Mouse (Mus musculus) liver, embryonic 11.5 days (tissue): Measurements from ENCODE around the gene Atp6v0a1. TPM values are rescaled to one million over a fixed set of nuclear protein-coding genes. Genes with fewer than 3 reads are reported as not detected.

ENCODE experiments used
- ATAC-seq: fragments of 200-750 bp; cut with Nextera tagmentation; replicated peaks from 2 replicates; pipeline ENCODE4 v1.8.0; 2017; ENCODE audit warnings: moderate number of reproducible peaks, mild to moderate bottlenecking, moderate TSS enrichment, moderate library complexity; ENCODE audit not compliant: low FRiP score
- DNase-seq: peaks from one replicate; pipeline ENCODE4 v3.0.0-alpha.2; 2017; ENCODE audit warnings: low spot score
- H3K27ac ChIP-seq: fragments of 300-500 bp; sonication (generic); 2 replicates; pipeline ENCODE4 v1.5.1; 2014; ENCODE audit warnings: mild to moderate bottlenecking, low read depth, low read length, control low read depth
- H3K27me3 ChIP-seq: fragments of 300-500 bp; sonication (generic); replicated peaks from 2 replicates; pipeline ENCODE4 v1.6.1; 2014; ENCODE audit warnings: low read length, mixed read lengths; ENCODE audit not compliant: control insufficient read depth, insufficient read depth
- H3K36me3 ChIP-seq: fragments of 300-500 bp; sonication (generic); 2 replicates; pipeline ENCODE4 v1.6.1; 2014; ENCODE audit warnings: mild to moderate bottlenecking, low read length, moderate library complexity, mixed read lengths; ENCODE audit not compliant: control insufficient read depth, insufficient read depth
- H3K4me1 ChIP-seq: fragments of 300-500 bp; sonication (generic); replicated peaks from 2 replicates; pipeline ENCODE4 v1.6.1; 2014; ENCODE audit warnings: low read length, mixed read lengths; ENCODE audit not compliant: control insufficient read depth, insufficient read depth
- H3K4me2 ChIP-seq: fragments of 300-500 bp; sonication (generic); 2 replicates; pipeline ENCODE4 v1.6.1; 2014; ENCODE audit warnings: mild to moderate bottlenecking, control low read depth, moderate library complexity
- H3K4me3 ChIP-seq: fragments of 300-500 bp; sonication (generic); 2 replicates; pipeline ENCODE4 v1.5.1; 2014; ENCODE audit warnings: low read depth, low read length, control low read depth
- H3K9ac ChIP-seq: fragments of 300-500 bp; sonication (generic); 2 replicates; pipeline ENCODE4 v1.6.1; 2014; ENCODE audit warnings: low read depth, low read length, control low read depth
- H3K9me3 ChIP-seq: fragments of 300-500 bp; sonication (generic); 2 replicates; pipeline ENCODE4 v1.6.1; 2016; ENCODE audit warnings: low read length, inconsistent platforms, mixed read lengths; ENCODE audit not compliant: control insufficient read depth
- WGBS: fragments of 180-500 bp; shearing (Covaris S2); extraction: QIAGEN DNeasy Blood & Tissue Kit; methylation state at CpG from one replicate; pipeline ENCODE4 v1.1.7; 2014; 5-methylcytosine and 5-hydroxymethylcytosine counted together
- polyA plus RNA-seq: library from polyadenylated mRNA; unstranded; fragments of >200 nt; fragmentation: Nextera tagmentation; extraction: Ambion mirVana; gene quantifications from 2 replicates; pipeline ENCODE4 v1.2.1, GENCODE M21; 2014

Atp6v0a1 gene
- polyA plus RNA-seq, 1 experiment from 2014 or later, result 60.0 TPM

DNA sequence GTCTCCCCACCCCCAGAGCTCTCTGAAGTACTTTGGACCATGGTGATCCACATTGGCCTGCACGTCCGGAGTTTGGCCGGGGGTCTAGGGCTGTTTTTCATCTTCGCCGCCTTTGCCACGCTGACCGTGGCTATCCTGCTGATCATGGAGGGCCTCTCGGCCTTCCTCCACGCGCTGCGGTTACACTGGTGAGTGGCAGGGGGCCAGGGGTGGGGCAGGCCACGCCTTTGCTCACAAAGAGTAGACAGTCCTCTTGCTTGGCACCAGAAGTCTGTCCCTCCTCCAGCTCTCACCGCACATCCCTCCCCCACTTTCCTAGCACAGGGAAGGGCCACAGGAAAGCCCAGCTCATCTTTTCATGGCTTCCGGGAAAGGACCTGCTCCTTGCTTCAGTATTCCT lies 46.2 kb downstream of the Atp6v0a1 start:
- no peak overlapping the region for H3K4me2 ChIP-seq
- DNase-seq (no peak), ATAC-seq (no peak)
- no peak overlapping the region for H3K27ac ChIP-seq
- no peaks in the 10 kb centered on the region for H3K9me3 ChIP-seq
- H3K4me1 ChIP-seq, result peaks cover 26% of the 10 kb centered on the region
- no peak overlapping the region for H3K9ac ChIP-seq
- no peak overlapping the region for H3K4me3 ChIP-seq
- no peaks in the 10 kb centered on the region for H3K27me3 ChIP-seq
- peaks cover 26% of the 10 kb centered on the region for H3K36me3 ChIP-seq
- 73% methylated on average over 14 of the region's 14 CpGs for WGBS

DNA sequence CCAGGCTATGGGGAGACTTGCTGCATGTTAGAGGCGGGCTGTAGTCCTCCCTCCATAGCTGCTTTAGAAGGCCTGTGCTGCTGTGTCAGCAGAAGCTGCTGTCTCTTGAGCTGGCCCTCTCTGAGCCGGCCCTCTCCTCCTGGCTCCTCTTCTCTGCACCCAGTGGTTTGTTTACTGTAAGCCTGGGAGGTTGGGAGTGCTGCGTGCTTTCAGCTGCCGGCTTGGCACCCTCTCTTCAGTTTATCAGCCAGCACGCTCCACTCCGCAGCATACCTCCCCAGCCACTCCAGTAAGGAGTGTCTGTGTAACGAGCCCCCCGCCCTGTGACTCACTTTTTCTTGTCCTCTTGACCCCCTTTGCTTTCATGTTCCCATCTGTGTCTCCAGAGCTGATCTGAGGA lies 47.6 kb downstream of the Atp6v0a1 start:
- Histone ChIP-seq H3K4me1 (peaks cover 34% of the 10 kb centered on the region), H3K36me3 (peaks cover 23% of the 10 kb centered on the region), H3K4me3 (no peak overlapping the region), H3K9me3 (no peaks in the 10 kb centered on the region), H3K27me3 (no peaks in the 10 kb centered on the region), H3K4me2 (no peak overlapping the region), H3K9ac (no peak overlapping the region), H3K27ac (peak overlapping the region; percentile 46)
- WGBS, result 53% methylated on average over 8 of the region's 8 CpGs
- no peak for DNase-seq
- no peak for ATAC-seq

DNA sequence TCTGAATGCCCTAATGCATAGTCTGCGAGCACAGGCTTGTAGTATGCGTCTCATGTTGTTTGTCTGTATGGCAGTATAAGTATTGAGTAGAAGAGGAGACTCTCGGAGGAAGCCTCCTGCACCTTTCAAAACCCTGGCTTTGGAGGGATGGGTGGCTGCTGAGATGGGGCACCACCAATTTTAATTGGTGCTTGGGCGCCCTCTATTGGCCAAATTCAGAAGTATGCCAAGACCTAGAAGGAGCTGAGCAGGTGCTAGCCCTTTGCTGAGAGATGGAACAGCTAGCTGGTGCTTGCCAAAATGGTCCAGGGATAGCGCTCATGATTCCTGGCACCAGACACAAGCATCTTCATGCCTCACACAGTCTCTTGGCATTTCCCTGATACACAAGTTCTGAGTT lies 48.6 kb downstream of the Atp6v0a1 start:
- H3K4me2 ChIP-seq, result no peak overlapping the region
- H3K36me3 ChIP-seq, result peaks cover 28% of the 10 kb centered on the region
- 0 out of 2 replicates have a peak overlapping the region, but pooled peaks have one; percentile 46 for H3K27ac ChIP-seq
- peaks cover 40% of the 10 kb centered on the region for H3K4me1 ChIP-seq
- WGBS, result 31% methylated on average over 5 of the region's 5 CpGs
- no peak overlapping the region for H3K9ac ChIP-seq
- no peak overlapping the region for H3K4me3 ChIP-seq
- DNase-seq (peak; percentile 74), ATAC-seq (no peak)
- no peaks in the 10 kb centered on the region for H3K27me3 ChIP-seq
- H3K9me3 ChIP-seq, result no peaks in the 10 kb centered on the region

DNA sequence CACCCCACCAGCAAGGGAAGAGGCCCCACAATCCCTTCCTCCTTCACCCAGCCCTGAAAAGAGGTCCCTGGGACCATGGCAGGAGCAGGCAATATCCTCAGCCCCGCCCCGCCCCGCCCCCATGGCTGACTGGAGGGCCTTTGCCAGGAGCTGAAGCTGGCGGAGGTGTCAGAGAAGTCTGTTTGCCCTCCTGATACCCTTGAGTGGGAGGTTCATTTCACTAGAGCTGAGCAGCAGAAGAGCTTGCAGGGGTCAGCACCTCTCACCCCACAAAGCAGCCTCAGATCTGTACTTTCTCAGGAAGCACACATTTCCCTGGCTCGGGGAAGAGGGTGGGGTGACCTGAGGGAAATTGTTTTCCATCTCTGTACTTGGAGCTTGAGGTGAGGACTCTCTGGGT lies 49.5 kb downstream of the Atp6v0a1 start:
- no peak for ATAC-seq
- 62% methylated on average over 5 of the region's 5 CpGs for WGBS
- H3K4me1 ChIP-seq, result peaks cover 48% of the 10 kb centered on the region
- H3K9ac ChIP-seq, result no peak overlapping the region
- no peak for DNase-seq
- no peak overlapping the region for H3K4me2 ChIP-seq
- no peak overlapping the region for H3K4me3 ChIP-seq
- H3K9me3 ChIP-seq, result no peaks in the 10 kb centered on the region
- 0 out of 2 replicates have a peak overlapping the region, but pooled peaks have one; percentile 4 for H3K27ac ChIP-seq
- H3K36me3 ChIP-seq, result peaks cover 23% of the 10 kb centered on the region
- H3K27me3 ChIP-seq, result no peaks in the 10 kb centered on the region

DNA sequence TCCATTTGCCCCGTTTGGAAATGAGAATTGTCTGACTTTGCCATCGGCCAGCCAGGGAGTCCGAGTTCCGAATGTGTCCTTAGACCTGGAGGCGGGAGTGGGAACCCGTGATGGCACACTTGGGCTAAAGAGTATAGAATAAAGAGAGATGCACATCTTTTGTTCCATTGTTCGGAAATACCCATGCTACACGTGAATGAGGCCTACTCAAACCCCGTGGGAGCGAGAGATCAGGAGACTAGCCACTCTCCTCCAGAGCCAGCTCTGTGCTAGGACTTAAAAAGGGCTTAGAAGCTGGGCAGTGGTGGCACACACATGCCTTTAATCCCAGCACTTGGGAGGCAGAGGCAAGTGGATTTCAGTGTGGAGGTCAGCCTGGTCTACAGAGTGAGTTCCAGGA lies 50.2 kb downstream of the Atp6v0a1 start:
- WGBS, result 85% methylated on average over 10 of the region's 10 CpGs
- DNase-seq (no peak), ATAC-seq (no peak)
- Histone ChIP-seq H3K27ac (no peak overlapping the region; the same call in 1 of the 2 replicates), H3K4me1 (peaks cover 56% of the 10 kb centered on the region), H3K27me3 (no peaks in the 10 kb centered on the region), H3K4me2 (no peak overlapping the region), H3K4me3 (no peak overlapping the region), H3K36me3 (peaks cover 19% of the 10 kb centered on the region), H3K9me3 (no peaks in the 10 kb centered on the region), H3K9ac (no peak overlapping the region)

DNA sequence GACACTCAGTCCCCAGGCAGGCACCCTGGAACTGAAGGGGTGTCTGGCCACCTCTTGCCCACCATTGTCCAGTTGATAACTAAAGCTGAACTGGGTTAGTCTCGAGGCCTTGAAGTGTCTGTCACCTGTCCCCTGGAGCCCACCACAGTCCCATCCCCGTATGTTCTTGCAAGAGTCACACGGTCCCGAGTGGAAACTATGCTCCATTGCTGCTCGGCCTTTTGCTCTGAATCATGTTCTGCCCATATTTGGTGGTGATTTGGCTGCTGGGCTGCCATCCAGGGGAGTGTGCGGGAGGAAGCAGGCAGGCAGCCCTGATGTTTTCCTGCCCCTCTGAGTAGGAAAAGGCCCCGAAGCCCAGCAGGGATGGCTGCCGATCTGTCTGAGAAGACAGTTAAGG lies 50.9 kb downstream of the Atp6v0a1 start:
- H3K9ac ChIP-seq, result no peak overlapping the region
- peak overlapping the region; percentile 43; the same call in 1 of the 2 replicates for H3K27ac ChIP-seq
- H3K4me3 ChIP-seq, result no peak overlapping the region
- H3K4me2 ChIP-seq, result no peak overlapping the region
- peaks cover 19% of the 10 kb centered on the region for H3K36me3 ChIP-seq
- H3K4me1 ChIP-seq, result peaks cover 61% of the 10 kb centered on the region
- H3K9me3 ChIP-seq, result no peaks in the 10 kb centered on the region
- ATAC-seq, result no peak
- WGBS, result 66% methylated on average over 8 of the region's 8 CpGs
- H3K27me3 ChIP-seq, result no peaks in the 10 kb centered on the region
- no peak for DNase-seq

DNA sequence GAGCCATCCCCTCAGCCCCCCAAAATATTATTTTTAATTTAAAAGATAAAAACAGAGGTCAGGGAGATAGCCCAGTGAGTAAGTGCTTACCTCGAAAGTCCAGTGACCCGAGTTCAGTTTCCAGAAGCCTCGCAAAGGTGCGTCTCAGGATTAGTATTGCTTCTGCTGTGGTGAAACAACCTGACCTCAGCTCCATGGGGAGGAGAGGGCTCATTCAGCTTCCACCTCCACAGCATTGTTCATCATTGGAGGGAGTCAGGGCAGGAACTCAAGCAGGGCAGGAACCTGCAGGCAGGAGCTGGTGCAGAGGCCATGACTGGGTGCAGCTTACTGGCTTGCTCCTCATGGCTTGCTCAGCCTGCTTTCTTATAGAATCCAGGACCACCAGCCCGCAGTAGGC lies 51.8 kb downstream of the Atp6v0a1 start:
- H3K4me2 ChIP-seq, result no peak overlapping the region
- DNase-seq, result no peak
- WGBS, result 82% methylated on average over 5 of the region's 5 CpGs
- H3K9me3 ChIP-seq, result no peaks in the 10 kb centered on the region
- ATAC-seq, result no peak
- no peak overlapping the region for H3K4me3 ChIP-seq
- no peak overlapping the region for H3K27ac ChIP-seq
- peaks cover 63% of the 10 kb centered on the region for H3K4me1 ChIP-seq
- no peak overlapping the region for H3K9ac ChIP-seq
- H3K36me3 ChIP-seq, result peaks cover 18% of the 10 kb centered on the region
- no peaks in the 10 kb centered on the region for H3K27me3 ChIP-seq

DNA sequence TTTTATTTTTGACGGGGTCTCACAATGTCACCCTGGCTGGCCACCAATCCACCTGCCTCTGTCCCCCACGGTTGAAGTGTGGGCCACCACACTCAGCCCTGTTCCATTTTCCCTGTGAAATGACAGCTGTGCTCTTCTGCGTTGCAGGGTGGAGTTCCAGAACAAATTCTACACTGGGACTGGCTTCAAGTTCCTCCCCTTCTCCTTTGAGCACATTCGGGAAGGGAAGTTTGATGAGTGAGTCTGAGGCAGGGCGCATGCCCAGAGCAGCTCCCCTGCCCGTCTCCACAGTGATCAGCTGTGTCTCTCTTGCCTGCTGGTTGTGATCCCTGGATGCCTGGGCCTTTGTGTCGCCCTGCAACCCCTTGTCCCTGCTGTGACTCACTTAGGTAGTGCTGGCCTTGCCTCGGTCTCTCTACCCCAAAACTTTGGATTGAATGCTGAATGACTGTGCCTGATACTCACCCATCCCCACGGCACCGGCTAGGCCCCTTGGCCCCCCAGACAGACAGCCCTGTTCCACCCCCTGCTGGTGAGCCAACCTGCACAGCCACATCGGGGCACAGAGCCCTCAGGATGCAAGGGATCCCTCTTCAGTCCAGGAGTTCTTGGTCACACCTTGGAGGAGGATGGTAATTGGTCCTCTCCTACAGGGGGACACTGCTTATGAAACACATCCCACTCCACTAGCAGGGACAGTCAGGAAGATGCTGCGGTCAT lies 53.1 kb downstream of the Atp6v0a1 start:
- no peak overlapping the region for H3K4me2 ChIP-seq
- no peak overlapping the region for H3K4me3 ChIP-seq
- H3K9me3 ChIP-seq, result no peaks in the 10 kb centered on the region
- H3K36me3 ChIP-seq, result peaks cover 13% of the 10 kb centered on the region
- ATAC-seq (no peak), DNase-seq (no peak)
- H3K4me1 ChIP-seq, result peaks cover 63% of the 10 kb centered on the region
- WGBS, result 76% methylated on average over 12 of the region's 12 CpGs
- H3K27ac ChIP-seq, result peak overlapping the region; percentile 99
- H3K9ac ChIP-seq, result no peak overlapping the region
- H3K27me3 ChIP-seq, result no peaks in the 10 kb centered on the region
